Mouse (Mus musculus) heart, adult 2 months (tissue): ENCODE measurements around the gene 1700086D15Rik.

Experiments used
- CTCF ChIP-seq: fragments of 200-600 bp; IDR thresholded peaks from 2 replicates; pipeline ENCODE4 v1.8.1; 2022; ENCODE audit warnings: antibody characterized with exemption, mild to moderate bottlenecking, moderate library complexity
- EP300 ChIP-seq: fragments of 200-500 bp; IDR thresholded peaks from 2 replicates; pipeline ENCODE4 v1.6.1; 2011; ENCODE audit warnings: low read depth, low read length, control low read depth; ENCODE audit not compliant: insufficient read depth

GRCm38 (mm10) chr11:65137145-65137652, 22.5 kb downstream of the 1700086D15Rik start:
- TF ChIP-seq CTCF = no peak
- no peak for TF ChIP-seq EP300
